Mouse (Mus musculus) adipocyte (in vitro differentiated cells): Measurements from ENCODE around the gene Pcp2.

Source experiments
- DNase-seq: peaks from one replicate; pipeline ENCODE4 v3.0.0-alpha.2; 2016; ENCODE audit warnings: low spot score

Gene Pcp2

GRCm38 (mm10) chr8:3625445-3625844 lies at the start of gene Pcp2:
TSS of gene Pcp2 (minus strand) at chr8:3625545.
- no peak for DNase-seq

DNA sequence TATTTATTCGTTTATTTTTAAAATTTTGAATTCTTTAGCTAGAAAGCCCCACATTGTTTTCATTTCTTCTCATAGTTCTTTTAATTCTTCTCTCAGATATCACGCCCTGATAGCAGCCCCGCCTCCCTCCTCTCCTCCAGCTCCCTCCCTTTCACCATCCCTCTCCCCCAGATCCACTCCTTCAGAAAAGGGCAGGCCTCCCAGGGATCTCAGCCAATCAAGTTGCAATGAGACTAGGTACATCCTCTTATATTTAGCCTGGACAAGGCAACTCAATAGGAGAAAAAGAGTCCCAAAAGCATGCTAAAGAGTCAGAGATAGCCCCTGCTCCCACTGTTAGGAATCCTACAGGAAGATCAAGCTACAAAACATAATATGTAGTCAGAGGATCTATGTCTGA lies 49.3 kb upstream of the Pcp2 start:
- peak; percentile 88 for DNase-seq

- peak; percentile 96 for DNase-seq
Observed at GRCm38 (mm10) chr8:3671980-3672491, 46.7 kb upstream of the Pcp2 start, which contains the start of gene Fcor. TSS of gene Fcor (minus strand) at chr8:3672362.

DNA sequence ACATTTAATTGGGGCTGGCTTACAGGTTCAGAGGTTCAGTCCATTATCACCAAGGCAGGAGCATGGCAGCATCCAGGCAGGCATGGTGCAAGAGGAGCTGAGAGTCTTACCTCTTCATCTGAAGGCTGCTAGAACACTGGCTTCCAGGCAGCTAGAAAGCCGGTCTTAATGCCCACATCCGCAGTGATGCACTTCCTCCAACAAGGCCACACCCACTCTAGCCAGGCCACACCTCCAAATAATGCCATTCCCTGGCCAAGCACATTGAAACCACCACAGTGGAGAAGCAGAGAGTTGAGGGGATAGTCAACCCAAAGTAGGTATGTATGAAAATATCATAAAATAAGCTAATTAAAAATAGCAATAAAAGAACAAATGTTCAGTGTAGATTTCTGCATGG lies 45.0 kb upstream of the Pcp2 start:
- DNase-seq: no peak

GRCm38 (mm10) chr8:3665507-3665906 lies 40.2 kb upstream of the Pcp2 start, which contains the start of gene Mcemp1:
TSS of gene Mcemp1 (plus strand) at chr8:3665754.
- no peak for DNase-seq

DNA sequence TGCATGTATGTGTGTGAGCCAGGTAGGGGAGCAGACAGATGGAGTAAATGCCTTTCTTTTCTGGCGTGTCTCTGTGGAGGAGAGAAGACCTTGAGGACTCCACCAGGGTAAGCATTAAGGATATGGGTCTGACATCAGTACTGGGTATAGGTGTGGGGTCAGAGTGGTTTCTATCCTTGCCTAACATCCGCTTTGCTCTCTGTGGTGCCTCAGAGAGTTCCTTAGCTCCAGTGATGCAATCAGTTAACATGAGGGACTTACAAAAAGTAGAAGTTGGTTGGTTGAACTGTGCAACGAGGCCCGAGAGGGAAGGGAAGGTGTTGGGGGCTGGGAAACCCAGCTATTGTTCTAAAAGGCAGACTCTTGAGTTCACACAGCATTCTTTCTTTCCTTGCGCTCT lies 39.1 kb upstream of the Pcp2 start:
- DNase-seq: no peak

DNA sequence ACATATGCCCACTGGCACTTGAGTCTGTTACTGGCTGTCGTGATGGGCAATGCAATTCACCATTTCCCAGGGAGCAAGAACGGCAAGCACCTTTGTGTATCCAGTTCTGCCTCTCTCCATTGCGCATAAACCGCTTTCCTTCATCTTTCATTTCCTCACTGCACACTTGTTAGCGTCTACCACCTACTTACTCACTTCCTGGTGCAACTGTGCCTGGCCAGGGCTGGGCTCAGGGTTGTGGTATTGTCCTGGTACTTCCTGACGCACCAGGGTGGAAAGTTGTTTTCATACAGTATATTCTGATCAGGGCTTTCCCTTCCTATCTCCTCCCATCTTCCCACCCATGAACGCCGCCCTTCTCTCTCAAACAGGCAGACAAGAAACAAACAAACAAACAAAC lies 35.5 kb upstream of the Pcp2 start:
- no peak for DNase-seq

DNA sequence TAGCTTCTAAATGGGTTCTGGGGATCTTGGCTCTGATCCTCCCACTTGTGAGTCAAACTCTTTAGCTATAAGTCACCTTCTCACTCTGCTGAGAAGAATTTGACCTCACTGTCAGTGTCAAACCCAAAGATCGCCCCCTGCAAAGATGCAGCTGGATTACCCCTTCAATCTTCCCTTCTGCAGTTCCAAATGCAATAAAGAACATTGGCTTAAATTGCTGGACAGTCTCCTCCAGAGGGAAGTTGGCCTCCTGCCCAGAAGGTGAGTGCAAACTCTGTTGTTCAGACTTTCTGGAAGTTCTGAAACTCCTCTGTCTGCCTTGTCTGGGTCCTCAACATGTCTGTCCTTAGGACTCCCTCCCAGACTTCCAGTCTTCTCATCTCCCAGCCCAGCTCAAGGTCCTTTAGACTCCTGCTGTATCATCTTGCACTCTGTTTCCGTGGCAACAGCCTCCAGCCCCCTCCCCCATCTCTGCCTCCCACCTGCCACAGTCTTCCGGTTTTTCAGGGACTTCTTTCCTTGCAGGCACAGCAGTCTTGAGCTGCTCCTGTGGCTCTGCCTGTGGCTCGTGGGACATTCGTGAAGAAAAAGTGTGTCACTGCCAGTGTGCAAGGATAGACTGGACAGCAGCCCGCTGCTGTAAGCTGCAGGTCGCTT lies 31.5 kb upstream of the Pcp2 start:
- DNase-seq: peak; percentile 62

DNA sequence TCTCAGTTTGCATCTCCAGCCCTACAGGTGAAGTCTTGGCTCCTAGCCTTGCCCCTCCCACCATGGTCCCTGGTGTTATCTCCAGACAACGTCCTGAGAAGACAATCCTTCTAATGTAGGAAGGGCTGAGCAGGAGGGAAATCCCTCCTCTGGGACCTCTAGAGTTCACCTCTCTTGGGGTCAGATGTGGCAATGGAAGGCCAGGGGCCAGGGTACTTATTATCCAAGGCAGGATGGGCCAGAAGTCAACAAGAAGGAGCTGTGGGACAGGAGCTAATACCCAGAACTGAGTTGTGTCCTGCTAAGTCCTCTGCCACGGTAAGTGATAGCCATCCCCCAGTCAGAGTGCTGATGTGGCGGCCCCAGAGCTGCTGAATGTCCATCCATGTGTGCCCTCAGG lies 30.2 kb upstream of the Pcp2 start, which contains the start of gene Retn:
Gene Retn, plus strand, starts transcription at position 245 of the 400 bp plus-strand sequence.
- DNase-seq: peak; percentile 71

GRCm38 (mm10) chr8:3654726-3655508 lies 29.6 kb upstream of the Pcp2 start:
- peak; percentile 63 for DNase-seq

DNA sequence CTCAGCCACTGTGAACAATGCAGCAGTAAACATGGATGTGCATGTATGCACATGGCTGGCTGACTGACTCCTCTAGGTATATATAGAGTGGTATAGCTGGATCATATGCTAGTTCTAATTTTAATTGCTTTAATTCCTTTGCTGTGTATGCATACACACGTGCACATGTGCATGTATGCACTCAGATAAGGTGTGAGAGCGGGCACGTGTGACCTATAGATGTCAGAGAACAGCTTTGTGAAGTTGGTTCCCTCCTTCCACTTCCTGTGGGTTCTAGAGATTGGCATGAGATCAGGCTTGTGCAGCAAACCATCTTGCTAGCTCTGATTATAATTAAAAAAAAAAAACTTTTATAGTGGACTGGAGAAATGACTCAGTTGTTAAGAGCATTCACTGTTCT lies 27.5 kb upstream of the Pcp2 start:
- no peak for DNase-seq

- no peak for DNase-seq
Observed at GRCm38 (mm10) chr8:3648990-3649389, 23.6 kb upstream of the Pcp2 start.

- DNase-seq: peak; percentile 65
Observed at GRCm38 (mm10) chr8:3648268-3648667, 22.9 kb upstream of the Pcp2 start.

DNA sequence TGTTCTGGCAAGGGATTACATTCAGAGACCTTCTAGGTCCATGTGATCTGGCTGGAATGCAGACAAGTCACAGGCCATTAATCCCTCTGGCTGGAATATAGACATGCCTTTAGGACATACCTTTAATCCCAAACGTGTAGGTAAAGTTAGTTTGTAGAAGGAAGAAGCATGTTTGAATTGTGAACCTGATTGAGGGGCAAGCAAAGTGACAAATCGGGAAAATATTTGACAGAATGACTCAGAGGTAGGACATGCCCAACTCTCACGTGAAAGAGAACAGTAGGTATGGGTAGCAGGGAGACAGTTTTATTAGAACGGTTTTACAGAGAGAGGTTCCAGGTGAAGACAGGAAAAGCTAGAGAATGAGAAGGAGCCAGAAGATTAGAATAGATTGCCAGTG lies 22.2 kb upstream of the Pcp2 start:
- peak; percentile 54 for DNase-seq

DNA sequence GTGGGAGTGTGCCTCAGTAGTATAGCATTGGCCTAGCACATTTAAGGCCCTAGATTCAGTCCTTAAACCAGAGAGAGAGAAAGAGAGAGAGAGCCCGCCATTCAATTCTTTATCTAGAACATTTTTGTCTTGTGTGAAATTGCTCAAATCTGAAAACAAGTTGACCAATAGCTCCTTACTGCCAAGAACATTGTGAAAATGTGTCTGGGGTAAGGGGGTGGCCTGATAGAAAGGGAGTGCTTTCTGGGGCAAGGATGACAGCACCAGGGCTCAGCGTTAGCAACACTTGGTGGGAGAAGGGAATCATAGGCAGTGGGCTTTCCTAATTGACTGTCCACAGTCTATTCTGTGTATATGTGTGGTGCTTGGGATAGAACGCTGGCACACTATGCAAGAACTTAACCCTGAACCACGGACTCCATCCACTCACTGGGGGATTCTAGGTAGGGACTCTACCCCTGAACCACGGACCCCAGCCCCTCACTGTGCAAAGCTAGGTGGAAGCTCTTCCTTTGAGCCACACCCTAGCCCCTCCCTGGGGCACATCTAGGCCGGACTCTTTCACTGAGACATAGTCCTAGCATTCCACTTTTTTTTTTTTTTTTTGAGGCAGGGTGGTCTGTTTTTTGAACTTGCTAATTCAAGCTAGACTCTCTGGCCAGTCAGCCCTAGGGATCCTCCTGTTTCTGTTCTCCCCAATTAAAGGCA lies 21.6 kb upstream of the Pcp2 start:
- peak; percentile 98 for DNase-seq

DNA sequence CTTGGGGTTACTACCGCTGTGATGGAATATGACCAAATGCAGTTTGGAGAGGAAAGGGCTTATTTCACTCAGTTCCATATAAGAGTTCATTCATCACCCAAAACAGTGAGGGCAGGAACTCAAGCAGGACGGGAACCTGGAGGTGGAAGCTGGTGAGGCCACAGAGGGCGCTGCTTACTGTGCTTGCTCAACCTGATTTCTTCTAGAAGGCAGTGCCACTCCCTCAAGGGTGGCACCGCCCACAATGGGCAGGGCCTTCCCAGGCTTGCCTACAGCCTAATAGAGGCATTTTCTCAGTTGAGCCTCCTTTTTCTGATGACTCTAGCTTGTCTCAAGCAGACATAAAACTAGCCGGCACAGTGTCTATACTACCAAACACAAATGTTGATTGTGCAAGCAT lies 20.5 kb upstream of the Pcp2 start:
- DNase-seq: peak; percentile 92

DNA sequence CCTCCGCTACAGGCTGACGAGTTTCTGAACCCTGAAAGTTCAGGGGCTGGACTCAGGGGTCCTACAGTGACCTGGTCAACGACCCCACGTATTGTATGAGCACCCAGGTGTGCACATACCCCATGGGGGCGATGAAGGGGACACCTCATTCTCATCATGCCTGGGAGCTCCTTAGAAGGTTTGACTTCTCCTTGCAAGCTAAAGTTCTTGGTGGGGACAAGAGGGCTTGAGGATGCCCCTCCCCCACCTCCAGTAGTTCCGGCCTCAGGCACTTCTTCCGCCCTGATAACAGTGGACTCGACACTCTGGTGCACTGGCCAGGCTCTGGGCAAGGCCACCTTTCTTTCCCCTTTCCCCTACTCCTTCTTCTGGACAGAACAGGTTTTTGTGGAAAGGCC lies 6.1 kb upstream of the Pcp2 start:
- no peak for DNase-seq

DNA sequence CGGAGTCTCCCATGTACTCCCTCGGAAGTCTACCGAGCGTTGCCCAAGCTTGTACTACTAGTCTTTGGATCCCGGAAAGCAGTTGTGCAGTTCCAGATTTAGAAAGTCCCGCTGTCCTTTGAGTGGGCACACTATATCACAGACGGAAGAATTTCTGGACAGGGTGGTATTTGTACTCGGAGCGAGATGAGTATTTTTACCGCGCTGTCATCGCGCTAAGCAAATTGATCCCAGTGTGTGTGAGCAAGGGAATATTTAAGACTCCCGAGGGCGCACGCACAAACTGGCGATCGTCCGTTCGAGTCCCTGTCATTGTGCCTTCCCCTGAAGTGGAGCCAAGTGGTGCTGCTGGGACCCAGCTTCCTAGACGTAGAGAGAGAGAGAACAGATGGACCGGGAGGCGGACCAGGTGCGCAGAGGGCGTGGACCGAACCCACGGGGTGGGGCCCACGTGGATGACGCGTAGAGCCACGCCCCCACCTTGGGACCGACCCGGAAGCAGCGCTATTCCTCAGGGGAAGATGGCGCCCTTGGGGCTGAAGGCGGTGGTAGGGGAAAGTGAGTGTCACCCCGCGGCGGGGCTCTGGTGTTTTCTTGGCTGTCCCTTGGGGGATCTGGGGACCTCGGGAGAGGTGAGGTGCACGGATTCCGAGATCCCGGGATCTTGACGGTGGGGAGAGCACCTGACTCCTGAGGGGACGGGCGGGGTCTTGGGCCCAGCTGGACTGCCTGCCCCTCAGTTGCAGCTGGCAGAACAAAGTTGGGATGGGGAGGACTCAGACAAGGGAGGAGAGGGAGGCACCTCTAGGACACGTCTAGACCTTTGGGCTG lies 5.5 kb upstream of the Pcp2 start, which contains the start of gene Stxbp2:
Gene Stxbp2, plus strand, starts transcription at position 309 of the 831 bp plus-strand sequence.
- DNase-seq: no peak

- peak; percentile 72 for DNase-seq
Observed at GRCm38 (mm10) chr8:3628014-3628413, 2.7 kb upstream of the Pcp2 start.

DNA sequence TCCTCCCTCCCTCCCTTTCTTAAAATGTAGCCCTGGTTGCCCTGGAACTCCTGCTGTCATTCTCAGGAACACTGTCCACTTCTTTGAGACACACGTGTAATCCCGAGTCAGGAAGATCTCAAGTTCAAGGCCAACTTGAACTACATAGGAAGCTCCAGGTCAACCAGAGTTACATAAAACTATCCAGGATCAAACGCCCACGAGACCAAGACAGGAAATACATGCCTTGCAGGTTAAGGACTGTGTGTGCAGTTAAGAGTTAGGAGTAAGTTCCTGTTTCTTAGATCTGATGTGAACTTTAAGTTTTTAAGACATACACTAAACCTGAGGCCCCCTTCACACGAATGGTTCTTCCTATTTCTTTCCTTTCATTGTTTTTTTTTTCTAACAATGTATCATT lies 1.6 kb upstream of the Pcp2 start:
- no peak for DNase-seq

DNA sequence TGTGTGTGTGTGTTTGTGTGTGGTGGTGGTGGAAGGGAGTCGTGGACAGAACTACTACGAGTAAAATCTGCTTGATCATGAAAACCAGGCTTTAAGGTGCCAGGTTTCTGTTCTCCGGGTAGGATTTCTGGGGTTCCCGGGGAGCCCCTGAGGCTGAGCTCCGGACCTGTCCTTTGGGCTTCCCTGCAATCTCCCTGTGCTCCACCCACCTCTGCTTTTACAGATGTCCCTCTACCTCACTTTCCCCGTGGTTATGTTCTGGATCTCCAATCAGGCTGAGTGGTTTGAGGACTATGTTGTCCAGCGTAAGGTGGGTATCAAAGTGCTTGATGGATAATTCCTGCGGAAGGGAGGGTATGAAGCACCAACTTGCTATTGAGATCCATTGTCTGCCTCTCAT lies 3.2 kb downstream of the Pcp2 start:
- no peak for DNase-seq
